Mouse (Mus musculus) E14TG2a.4 (cell line): ENCODE measurements at regions not wholly inside any gene's neighbourhood (a gene's known extent, or its start where the extent isn't known, plus 50 kb on each side); places are given as distances from the start of the nearest gene placed in this dataset.

Source experiments
- CTCF ChIP-seq: conservative IDR thresholded peaks from 2 replicates; pipeline ENCODE4 v1.5.1; 2014; ENCODE audit warnings: low read length
- POU5F1 ChIP-seq: IDR thresholded peaks from 2 replicates; pipeline ENCODE4 v1.6.1; 2014; ENCODE audit warnings: low read length, borderline replicate concordance

- TF ChIP-seq CTCF (no peak), POU5F1 (no peak)
Observed at GRCm38 (mm10) chr2:51467027-51467694, 160.2 kb upstream of the Tas2r134 start.
